Mouse (Mus musculus): Measurements from ENCODE around the gene Gapvd1.

Gapvd1 gene

GRCm38 (mm10) chr2:34727045-34727728, 27.8 kb downstream of the Gapvd1 start:
- no peak for DNase-seq (ENCODE audit: low read depth in 1 of 2, low spot score in 2 of 2)

- DNase-seq (ENCODE audit: low read depth in 1 of 2, low spot score in 2 of 2) = no peak
Observed at GRCm38 (mm10) chr2:34725269-34725668, 29.8 kb downstream of the Gapvd1 start.

GRCm38 (mm10) chr2:34718196-34718595, 36.8 kb downstream of the Gapvd1 start:
- DNase-seq (ENCODE audit: low read depth in 1 of 2, low spot score in 2 of 2) = no peak

GRCm38 (mm10) chr2:34711904-34712303, 43.1 kb downstream of the Gapvd1 start:
- DNase-seq (ENCODE audit: low read depth in 1 of 2, low spot score in 2 of 2) = no peak

GRCm38 (mm10) chr2:34708675-34709074, 46.4 kb downstream of the Gapvd1 start:
- DNase-seq (ENCODE audit: low read depth in 1 of 2, low spot score in 2 of 2) = no peak

- no peak for DNase-seq (ENCODE audit: low read depth in 1 of 2, low spot score in 2 of 2)
Observed at GRCm38 (mm10) chr2:34696592-34696991, 58.4 kb downstream of the Gapvd1 start.

GRCm38 (mm10) chr2:34692861-34693260, 62.2 kb downstream of the Gapvd1 start:
- no peak for DNase-seq (ENCODE audit: low read depth in 1 of 2, low spot score in 2 of 2)

GRCm38 (mm10) chr2:34684076-34684870, 70.8 kb downstream of the Gapvd1 start:
- no peak for DNase-seq (ENCODE audit: low read depth in 1 of 2, low spot score in 2 of 2)

GRCm38 (mm10) chr2:34677976-34678375, 77.1 kb downstream of the Gapvd1 start:
- DNase-seq (ENCODE audit: low read depth in 1 of 2, low spot score in 2 of 2) = no peak

- DNase-seq (ENCODE audit: low read depth in 1 of 2, low spot score in 2 of 2) = no peak
Observed at GRCm38 (mm10) chr2:34677061-34677460, 78.0 kb downstream of the Gapvd1 start.

- DNase-seq (ENCODE audit: low read depth in 1 of 2, low spot score in 2 of 2) = no peak
Observed at GRCm38 (mm10) chr2:34673846-34674245, 81.2 kb downstream of the Gapvd1 start.

- DNase-seq (ENCODE audit: low read depth in 1 of 2, low spot score in 2 of 2) = no peak
Observed at GRCm38 (mm10) chr2:34671385-34672026, 83.5 kb downstream of the Gapvd1 start.

GRCm38 (mm10) chr2:34670470-34670869, 84.6 kb downstream of the Gapvd1 start:
- DNase-seq (ENCODE audit: low read depth in 1 of 2, low spot score in 2 of 2) = no peak

- DNase-seq (ENCODE audit: low read depth in 1 of 2, low spot score in 2 of 2) = no peak
Observed at GRCm38 (mm10) chr2:34669203-34669746, 85.8 kb downstream of the Gapvd1 start.

GRCm38 (mm10) chr2:34668440-34669191, 86.4 kb downstream of the Gapvd1 start:
- no peak for DNase-seq (ENCODE audit: low read depth in 1 of 2, low spot score in 2 of 2)

- no peak for DNase-seq (ENCODE audit: low read depth in 1 of 2, low spot score in 2 of 2)
Observed at GRCm38 (mm10) chr2:34667820-34668219, 87.2 kb downstream of the Gapvd1 start.

GRCm38 (mm10) chr2:34647410-34647809, 107.6 kb downstream of the Gapvd1 start:
- no peak for DNase-seq (ENCODE audit: low read depth in 1 of 2, low spot score in 2 of 2)

GRCm38 (mm10) chr2:34646541-34646865, 108.5 kb downstream of the Gapvd1 start:
- no peak for DNase-seq (ENCODE audit: low read depth in 1 of 2, low spot score in 2 of 2)

GRCm38 (mm10) chr2:34645851-34646540, 109.0 kb downstream of the Gapvd1 start:
- peak in 1 of 2 experiments; percentile 40 for DNase-seq (ENCODE audit: low read depth in 1 of 2, low spot score in 2 of 2)

Data from monocyte, adult 2 months (primary cell).